Mouse (Mus musculus) right cerebral cortex, postnatal 36 days (tissue): ENCODE results near the gene Slc35e2.

ENCODE experiments used
- DNase-seq, 2 experiments: peaks; one replicate each; pipeline ENCODE4 v3.0.0; 2022; ENCODE audit warnings: low spot score in 2 of 2, mixed read lengths in 1 of 2

The Slc35e2 gene

DNA sequence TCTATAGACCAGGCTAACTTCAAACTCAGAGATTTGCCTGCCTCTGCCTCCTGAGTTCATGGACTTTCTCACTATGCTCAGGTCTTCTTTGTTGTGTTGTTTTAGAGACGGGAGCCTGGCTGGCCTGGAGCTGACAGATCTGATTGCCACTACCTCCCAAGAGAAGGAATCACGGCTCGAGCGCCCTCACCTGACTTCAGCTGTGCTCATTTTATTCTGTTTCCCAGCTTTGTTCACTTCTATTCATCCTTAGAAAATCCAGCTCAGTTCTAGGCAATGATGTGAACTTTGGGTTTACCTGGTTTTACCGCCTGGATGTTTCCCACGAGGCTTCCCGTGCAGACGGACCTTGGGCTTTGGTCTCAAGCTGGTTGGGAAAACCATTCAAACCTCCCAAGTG lies 25.7 kb upstream of the Slc35e2 start:
- no peak for DNase-seq

DNA sequence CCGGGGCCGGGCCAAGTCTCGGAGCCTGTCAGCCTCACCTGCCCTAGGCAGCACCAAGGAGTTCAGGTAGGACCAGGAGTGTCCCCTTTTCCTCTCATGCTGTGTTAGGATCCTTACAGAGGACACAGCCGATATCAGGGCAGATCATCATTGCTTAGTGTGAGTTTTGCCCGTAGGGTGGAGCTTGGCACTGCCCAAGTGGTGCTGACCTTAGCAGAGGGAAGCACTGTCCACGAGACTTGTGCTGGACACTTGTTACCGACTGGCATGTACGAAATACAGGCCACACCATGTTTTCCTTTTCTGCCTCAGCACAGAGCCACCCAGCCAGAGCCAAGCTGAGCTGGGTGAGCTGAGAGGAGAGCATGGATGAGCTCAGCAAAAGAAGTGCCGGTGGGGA lies 24.1 kb upstream of the Slc35e2 start:
- DNase-seq: no peak

DNA sequence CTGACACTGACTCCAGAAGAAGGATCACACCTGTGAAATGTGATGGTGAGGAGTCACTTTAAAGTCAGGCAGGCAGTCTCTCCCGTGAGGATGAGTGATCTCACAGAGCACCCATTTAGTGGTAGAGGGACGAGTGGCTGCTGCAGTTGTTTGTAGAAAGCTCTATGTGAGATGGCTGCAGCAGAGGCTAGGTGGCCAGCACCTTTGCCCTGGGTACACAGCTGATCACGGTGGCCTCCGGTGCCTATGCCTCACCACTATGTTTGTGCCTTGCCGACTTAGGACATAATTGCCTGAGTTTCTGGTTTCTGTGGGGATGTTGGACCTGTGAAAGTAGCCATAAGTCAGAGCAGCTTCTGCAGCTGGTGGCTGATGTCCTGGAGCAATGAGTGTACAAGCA lies 23.5 kb upstream of the Slc35e2 start:
- DNase-seq: no peak

DNA sequence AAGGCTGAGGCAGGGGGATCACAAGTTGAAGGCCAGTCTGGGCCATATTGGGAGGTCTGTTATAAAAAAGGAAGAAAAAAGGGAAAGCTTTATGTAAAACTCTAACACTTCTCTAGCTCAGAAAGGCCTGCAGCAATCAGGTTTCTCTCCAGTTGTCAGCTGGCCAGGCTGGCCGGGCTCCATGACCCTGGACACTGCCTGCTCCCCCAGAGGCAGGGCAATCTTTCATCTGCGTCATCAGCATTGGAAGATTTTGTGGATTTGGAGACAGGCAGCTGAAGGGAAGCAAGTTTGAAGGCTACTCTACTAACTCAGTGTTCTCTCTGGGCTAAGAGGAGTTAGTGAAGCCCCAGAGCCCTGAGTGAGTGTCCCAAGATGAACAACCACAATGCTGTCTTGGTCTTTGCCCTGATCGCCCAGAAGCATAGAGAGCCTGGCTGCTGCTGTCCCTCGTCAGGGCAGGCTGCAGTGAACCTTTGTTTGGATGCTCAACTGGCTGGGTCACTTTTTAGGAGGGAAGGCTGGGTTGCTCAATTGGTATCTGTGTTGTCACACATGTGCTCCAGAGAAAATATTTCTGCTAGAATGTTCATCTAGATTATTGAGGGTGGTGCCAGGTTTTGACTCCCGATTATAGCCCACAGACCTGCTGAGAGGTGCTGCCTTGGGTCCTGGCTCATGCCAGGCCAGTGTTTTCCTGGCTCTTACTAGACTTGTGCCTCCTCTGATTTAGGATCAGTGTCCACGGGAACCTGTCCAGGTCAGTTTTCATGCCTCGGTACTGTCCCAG lies 22.7 kb upstream of the Slc35e2 start:
- DNase-seq: no peak

DNA sequence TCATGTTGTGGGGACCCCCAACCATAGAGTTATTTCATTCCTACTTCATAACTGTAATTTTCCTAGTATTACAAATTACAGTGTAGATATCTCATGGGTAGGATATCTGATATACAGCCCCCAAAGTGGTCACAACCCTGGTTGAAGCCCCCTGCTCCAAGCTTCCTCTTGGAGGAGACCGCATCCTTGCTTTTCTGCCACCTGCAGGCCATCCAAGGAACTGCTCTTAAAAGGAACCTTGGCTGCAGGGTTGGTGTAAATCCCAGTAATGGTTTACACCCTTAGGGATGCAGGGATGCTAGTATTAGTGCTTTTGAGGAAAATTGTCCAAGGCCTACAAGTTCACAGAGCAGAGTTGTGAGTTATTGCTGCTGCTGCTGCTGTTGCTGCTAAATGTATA lies 20.8 kb upstream of the Slc35e2 start:
- no peak for DNase-seq

DNA sequence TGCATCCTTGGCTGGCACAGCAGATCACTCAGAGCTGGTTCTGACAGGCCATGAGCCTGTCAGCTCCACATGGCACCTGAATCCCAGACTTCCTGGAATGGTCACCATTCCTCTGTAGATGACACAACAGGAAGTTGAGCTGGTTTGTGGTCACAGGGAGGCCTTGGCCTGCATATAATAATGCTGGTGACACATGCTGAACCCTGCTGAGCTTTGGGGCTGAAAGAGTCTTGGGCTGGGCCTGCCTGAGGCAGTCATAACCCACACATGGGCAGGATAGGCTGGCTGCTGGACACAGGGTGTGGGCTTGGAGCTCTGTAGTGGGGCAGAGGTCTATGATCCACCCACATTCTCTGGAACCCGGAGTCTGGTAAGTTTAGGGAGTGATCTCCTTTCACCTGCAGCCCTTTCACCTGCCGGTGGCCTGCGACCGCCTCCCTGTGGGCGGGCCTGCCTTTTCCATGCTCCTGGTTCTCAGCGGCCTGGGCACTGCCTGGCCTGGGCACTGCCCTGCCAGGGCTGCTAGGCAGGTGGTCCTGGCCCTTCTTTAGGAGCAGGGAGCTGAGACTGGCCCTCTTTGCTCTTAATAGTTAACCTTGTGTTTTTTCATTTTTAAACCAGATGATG lies 18.8 kb upstream of the Slc35e2 start:
- DNase-seq: no peak

DNA sequence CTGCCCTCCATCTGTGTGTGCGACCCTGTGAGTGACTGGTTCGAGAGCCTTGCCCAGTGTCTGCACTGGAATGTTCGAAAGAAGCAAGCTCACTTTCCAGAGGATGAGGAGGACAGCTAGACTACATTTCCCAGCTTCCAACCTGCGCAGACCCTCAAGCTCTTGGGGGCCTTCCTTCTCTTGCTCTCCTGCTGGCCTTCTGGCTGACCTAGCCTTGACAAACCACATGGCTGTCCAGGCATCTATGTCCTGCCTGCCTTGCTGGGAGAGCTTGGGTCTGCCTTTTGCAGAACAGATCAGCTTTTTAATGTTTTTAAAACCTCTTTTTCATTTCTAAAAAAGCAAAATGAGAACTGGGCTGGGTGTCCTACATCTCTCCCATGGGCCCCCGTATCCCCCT lies 11.9 kb upstream of the Slc35e2 start:
- no peak for DNase-seq

DNA sequence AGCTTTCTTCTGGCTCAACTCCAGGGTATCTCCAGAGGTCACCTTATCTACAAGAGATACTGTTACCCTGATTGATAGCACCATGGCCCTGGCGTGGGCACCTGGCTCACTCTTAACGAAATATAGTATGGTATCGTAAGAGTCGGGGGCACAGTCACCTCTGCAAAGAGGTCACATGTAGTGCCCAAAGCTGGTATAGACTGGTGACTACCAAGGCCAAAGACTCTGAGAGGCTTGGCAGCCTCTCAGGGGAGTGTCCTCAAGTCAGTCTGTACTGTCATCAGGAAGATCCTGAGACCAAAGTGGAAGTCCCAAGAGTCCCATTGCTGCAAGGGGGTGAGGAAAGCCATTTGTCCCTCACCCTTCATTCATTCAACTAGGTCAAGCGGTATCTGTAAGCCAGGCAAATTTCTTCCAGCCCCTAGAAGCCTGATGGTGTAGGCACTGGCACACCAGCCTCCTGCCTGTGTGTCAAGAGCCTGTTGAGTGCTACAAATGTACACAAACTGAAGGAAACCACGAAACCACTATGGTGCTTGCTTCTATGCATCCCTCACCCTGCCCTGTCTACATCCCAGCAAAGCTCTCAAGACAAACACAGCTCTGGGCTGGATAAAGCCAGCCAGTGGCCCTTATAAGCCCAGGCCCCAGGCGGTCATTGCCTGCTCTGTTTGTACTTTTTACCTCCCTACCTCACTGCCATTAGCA lies 10.1 kb upstream of the Slc35e2 start:
- DNase-seq: no peak

DNA sequence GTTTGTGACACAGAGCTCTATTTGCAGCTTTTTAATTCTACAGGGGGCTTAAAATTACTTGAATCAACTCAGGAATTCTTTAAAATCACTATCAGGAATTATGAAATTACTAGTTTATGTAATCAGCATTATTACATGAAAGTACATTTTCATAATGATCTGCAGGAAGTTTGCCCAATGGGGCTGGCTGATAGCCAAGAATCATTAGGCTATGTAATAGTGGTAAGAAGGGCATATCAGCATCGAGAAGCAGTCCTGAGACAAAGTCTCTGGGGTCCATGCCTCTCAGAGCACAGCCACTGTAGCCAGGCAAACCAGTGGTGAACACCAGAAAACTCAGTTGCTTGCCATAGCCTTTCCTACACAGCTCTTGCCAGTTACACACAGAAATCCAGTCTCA lies 7.4 kb upstream of the Slc35e2 start:
- no peak for DNase-seq

DNA sequence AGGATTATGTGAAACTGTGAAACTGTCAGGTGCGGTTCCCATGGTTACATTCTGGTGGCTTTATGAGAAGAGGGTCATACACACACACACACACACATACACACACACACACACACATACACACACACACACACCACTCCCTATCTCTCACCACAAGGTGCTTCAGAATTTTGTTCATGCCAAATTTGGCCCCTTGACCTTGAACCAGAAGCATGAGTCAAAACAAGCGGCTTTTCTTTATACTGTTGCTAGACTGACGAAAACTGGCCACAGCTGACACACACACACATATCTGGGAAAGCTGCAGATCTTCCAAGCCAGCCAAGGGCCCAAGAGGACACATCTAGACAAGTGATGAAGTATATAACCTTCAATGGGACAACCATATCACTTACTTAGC lies 5.4 kb upstream of the Slc35e2 start:
- DNase-seq: no peak

DNA sequence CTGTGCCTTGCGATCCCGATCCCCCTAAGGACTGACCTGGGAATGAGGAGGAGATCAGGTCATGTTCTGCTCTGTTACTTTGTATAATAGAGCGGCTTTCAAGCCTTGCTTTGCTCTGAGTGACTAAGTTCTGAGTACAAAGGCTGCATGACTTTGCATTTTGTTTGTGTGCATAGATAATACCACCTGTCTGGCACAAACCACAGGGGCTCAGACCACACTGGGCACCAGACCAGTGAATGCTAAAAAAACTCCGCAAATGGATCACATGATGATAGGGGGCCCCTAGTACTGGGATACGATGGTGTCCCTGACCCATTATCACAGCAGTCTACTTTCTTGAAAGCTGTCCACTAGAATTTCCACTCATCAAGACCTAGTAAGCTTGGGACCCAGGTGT lies 4.6 kb upstream of the Slc35e2 start:
- no peak for DNase-seq

DNA sequence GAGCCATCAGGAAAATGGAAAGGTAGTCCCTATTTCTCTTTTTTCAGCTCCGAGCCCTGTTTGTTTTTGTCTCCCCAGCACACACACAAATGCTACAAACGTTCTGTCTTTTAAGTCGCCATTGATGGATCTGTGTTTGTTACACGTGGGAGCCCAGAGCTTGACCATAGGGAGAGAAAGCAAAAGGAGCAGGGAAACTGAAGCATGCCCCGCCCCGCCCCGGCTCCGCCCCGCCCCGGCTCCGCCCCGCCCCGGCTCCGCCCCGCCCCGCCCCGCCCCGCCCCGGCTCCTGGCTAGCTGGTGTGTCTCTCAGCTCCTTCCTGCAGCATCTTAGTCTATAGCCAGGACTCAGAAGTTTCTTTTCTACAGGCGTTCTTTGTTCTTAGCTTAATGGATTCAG lies 2.7 kb upstream of the Slc35e2 start:
- DNase-seq: no peak

DNA sequence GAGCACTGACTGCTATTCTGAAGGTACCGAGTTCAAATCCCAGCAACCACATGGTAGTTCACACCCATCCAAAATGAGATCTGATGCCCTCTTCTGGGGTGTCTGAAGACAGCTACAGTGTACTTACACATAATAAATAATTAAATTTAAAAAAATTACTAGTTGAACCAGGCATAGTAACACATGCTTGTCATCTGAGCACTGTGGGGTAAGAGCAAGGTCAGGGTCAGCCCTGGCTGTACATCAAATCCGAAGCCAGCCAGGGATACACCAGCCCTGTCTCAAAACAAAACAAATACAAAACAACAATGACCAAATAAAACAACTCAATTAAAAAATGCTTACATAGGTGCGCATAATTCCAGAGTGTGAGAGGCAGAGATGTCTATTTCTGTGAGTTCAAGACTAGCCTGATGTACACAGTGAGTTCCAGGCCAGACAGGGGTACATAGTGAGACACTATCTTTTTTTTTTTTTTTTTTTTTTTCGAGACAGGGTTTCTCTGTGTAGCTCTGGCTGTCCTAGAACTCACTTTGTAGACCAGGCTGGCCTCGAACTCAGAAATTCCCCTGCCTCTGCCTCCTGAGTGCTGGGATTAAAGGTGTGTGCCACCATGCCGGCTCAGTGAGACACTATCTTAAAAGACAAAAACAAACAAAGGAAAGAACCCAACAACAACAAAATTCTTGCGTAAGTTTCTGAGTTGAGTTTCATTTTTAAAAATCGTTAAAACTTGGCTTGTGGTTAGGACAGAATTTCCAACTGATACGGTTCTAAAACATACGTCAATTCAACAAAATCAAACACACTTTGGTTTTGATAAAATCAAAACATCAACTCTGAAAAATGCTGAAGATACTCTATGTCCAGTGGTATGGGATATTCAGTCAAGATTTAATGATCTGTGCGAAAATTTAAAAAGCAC lies 1.1 kb upstream of the Slc35e2 start:
- no peak for DNase-seq

DNA sequence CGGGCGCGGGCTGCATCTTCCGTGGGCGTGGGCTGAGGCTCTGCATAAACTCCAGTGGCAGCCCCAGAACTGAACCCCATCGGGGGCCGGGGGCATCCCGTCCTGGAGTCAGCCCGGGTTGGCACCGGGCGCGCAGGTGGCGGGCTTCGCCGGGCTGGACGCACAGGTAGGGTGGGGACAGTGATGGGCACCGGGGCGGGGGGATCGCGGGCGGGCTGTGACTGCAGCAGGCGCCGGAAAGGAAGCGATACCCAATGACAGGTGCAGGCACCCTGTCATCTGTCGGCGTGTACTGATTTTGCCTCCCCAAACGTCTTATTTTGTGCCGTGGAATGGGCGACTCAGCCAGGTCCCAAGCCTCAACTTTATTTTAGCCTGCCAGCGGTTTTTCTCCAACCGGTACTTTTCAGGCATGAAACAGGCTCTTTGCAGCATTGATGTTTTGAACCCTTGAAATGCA lies 811 bp downstream of the Slc35e2 start:
- no peak for DNase-seq

DNA sequence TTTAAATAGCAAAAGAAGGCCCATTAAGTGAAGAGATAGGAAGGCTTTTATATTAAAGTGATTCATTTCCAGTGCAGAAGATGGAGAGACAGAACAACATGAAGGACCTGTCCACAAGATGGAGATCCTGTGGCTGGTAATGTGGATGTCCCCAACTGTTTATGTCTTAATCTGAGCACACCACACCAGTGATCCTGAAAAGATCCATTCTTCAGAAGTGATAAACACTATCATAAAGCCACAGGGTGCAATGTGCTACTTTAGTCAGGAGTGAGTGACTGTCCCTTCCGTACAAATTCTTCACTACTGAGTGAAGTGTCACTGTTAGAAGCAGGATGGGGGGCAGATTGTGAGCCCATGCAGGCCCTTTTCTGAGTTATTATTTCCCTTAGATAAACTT lies 1.5 kb downstream of the Slc35e2 start:
- DNase-seq: no peak

DNA sequence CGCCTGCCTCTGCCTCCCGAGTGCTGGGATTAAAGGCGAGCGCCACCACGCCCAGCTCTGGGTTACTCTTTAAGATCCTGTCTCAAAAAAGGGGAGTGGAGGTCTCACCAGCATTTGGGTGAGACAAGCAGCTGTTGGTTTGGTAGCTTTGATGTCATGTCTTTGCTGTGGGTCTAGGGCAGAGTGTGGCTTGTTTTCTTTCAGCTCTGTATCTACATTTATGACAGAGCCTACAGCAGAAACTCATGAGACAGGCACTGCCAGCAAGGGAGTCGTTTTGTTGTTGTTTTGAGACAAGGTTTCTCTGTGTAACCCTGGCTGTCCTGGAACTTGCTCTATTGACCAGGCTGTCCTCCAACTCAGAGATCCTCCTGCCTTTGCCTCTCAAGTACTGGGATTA lies 2.6 kb downstream of the Slc35e2 start:
- DNase-seq: no peak

DNA sequence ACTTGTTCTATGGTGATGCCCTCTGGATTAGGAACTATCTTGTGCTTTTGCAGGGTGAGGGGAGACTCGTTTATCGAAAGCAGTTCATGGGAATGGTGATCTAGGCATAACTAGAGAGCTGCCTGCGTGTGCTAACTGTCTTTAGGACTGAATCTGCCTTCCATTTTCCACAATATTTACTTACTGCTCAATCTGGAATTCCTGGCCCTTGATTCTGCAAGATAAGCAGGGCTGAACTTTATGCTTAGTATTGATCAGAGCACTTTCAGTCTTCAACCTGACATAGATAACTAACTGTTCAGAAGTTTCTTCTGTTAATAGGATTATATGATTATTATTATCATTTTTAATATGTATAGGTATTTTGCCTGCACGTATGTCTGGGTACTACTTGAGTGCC lies 3.9 kb downstream of the Slc35e2 start:
- no peak for DNase-seq

DNA sequence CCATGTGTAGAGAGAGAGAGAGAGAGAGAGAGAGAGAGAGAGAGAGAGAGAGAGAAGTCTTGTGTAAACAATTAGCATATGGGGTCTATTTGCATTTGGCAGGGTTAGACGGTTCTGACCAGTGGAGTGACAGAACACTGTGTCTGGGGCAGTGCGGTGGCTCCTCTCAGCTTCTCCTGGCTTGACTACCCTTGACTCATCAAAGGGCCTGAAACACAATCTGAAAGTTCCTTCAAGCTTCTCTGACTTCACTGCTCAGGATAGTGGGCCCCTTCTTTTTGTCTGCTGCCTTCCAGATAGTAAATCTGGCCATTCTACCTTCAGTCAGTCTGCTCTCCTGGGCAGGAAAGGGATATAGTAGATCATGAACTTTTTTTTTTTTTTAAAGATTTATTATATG lies 5.6 kb downstream of the Slc35e2 start:
- no peak for DNase-seq

DNA sequence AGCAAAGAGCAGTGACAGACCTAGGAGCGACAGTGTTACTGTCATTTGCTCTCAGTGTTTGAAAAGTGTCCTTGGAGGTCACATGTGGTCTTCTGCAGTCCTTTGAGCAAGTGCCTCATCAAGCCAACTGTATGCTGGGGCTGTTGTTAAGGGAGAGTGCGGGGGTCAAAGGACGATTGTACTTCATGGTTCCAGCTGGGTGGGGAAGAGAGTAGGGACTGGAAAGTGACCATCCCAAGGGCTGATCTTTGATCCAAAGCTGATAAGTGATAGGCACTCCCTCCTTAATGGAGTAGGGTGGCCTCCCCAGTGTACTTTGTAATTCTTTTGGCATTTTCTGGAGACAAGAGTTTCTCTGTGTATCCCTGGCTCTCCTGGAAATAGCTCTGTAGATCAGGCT lies 10.6 kb downstream of the Slc35e2 start:
- DNase-seq: no peak

DNA sequence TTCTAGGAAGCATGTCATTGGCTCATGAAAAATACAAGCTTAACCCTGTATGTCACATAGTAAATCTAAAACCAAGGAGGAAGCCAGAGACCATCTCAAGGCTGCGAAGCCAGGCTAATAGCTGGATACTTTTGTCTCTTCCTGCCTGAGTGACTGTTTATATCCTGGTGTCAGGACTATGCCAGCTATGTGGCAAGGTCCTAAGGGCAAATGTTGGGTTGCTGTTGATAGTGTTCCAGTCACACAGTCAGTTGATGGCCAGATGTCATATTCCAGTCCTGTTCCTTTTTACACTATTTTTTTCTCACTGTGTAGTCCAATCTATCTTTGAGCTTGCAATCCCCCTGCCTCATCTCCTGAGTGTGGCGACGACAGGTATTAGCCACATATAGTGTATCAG lies 12.0 kb downstream of the Slc35e2 start:
- no peak for DNase-seq

DNA sequence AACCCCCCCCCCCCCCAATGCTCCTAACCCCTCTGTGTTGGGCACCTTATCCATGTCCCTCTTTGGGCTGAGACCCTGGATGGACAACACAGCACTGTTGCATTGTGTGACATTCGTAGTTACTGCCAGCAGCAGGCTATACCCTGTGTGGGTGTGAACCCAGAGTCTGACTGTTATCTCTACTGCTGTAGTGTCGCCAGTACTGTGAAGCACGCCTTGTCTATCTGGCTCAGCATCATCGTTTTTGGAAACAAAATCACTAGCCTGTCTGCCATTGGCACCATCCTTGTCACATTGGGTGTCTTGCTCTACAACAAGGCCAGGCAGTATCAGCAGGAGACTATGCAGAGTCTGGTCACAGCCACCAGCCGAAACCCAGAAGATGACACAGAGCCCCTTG lies 17.1 kb downstream of the Slc35e2 start:
- DNase-seq: no peak
